Mouse (Mus musculus) cerebellum, adult 8-10 months (tissue): Measurements from ENCODE around the gene Fam110a.

Experiments used
- DNase-seq: peaks from one replicate; pipeline ENCODE4 v3.0.0; 2022

The Fam110a gene

GRCm38 (mm10) chr2:151924276-151924675 lies 55.7 kb downstream of the Fam110a start:
- no peak for DNase-seq

GRCm38 (mm10) chr2:151921596-151921995 lies 58.4 kb downstream of the Fam110a start:
- DNase-seq: no peak

DNA sequence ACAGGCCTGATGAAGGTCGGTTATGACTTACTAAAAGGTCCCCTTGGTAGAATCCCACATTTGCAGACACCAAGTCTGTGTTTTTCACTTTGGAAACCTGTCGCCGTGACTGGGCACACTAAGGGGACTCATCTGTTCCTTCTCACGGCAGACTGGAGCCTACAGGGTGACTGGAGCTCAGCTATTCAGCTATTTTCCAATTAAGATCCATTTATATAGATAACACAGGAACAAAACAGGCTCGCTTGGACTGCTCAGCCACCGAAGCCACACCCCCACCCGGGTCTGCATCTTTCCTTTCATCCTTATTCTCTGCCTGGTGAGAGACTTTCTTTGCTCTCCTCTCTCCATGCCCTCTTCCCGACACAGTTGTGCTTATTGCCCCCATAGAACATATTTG lies 59.0 kb downstream of the Fam110a start:
- DNase-seq: no peak
